27 mouse cellular contexts compared by ENCODE assay signal in genomic region chr2:58023556-58023955, GRCm38 (mm10). TPM values are rescaled to one million over a fixed set of nuclear protein-coding genes. Genes with fewer than 3 reads are reported as not detected.
"Had no signal": no experiment of that assay in that cellular context is flagged by ENCODE, and none has a peak within 500 bp of the region (broad histone marks: within the 10 kb centered on the region; RNA-seq: fewer than 3 reads in every experiment).

No protein-coding gene starts in this region.

- H3K9me3 ChIP-seq: midbrain, embryonic 10.5 days; midbrain, embryonic 12.5 days; neural tube, embryonic 13.5 days; neural tube, embryonic 15.5 days had no signal

- DNase-seq: lung, adult 18-20 months; lung, embryonic 14.5 days; lung, postnatal 10 days; lung, postnatal 4 days; midbrain, embryonic 14.5 days; retina, postnatal 1 day; right cerebral cortex, adult 18-20 months; right cerebral cortex, postnatal 25 days; right cerebral cortex, postnatal 4 days; spleen, adult 18-20 months; thymus, adult 2 months; thymus, postnatal 25 days; thymus, postnatal 4 days had no signal

- H3K27ac ChIP-seq: midbrain, embryonic 10.5 days; midbrain, embryonic 12.5 days; neural tube, embryonic 13.5 days; neural tube, embryonic 15.5 days had no signal

- H3K4me1 ChIP-seq: midbrain, embryonic 10.5 days; midbrain, embryonic 12.5 days; neural tube, embryonic 13.5 days; neural tube, embryonic 15.5 days had no signal

- H3K9ac ChIP-seq: lung, embryonic 14.5 days; midbrain, embryonic 12.5 days; neural tube, embryonic 13.5 days; neural tube, embryonic 15.5 days had no signal

- H3K36me3 ChIP-seq: midbrain, embryonic 10.5 days; midbrain, embryonic 12.5 days; neural tube, embryonic 13.5 days; neural tube, embryonic 15.5 days had no signal

- H3K27me3 ChIP-seq: midbrain, embryonic 12.5 days; neural tube, embryonic 13.5 days; neural tube, embryonic 15.5 days had no signal

- H3K4me2 ChIP-seq: lung, embryonic 14.5 days; midbrain, embryonic 12.5 days; neural tube, embryonic 13.5 days; neural tube, embryonic 15.5 days had no signal

- H3K4me3 ChIP-seq: midbrain, embryonic 10.5 days; midbrain, embryonic 12.5 days; myocyte; neural tube, embryonic 13.5 days; neural tube, embryonic 15.5 days had no signal

RNA-seq across cellular contexts. Expression of gene Galnt5, which starts 25.9 kb away (rescaled TPM):
- total RNA-seq: megakaryocyte, adult 5-6 weeks; megakaryocyte-erythroid progenitor cell, adult 5-6 weeks had no signal
- polyA plus RNA-seq: midbrain, embryonic 14.5 days; testis, adult 2 months had no signal

RNA-seq across cellular contexts. Expression of gene Ermn, which starts 29.1 kb away (rescaled TPM):
- total RNA-seq: megakaryocyte, adult 5-6 weeks; megakaryocyte-erythroid progenitor cell, adult 5-6 weeks had no signal
- polyA plus RNA-seq: liver, embryonic 16.5 days; lung, embryonic 14.5 days; myocyte; neural tube, embryonic 11.5 days; small intestine, adult 2 months; stomach, embryonic 14.5 days; stomach, embryonic 16.5 days; testis, adult 2 months; thymus, adult 2 months; urinary bladder, adult 2 months had no signal
